Mouse (Mus musculus) lung, embryonic 14.5 days (tissue): Measurements from ENCODE around the gene Phf21a. TPM values are rescaled to one million over a fixed set of nuclear protein-coding genes. Genes with fewer than 3 reads are reported as not detected.
"Not testable (repeated sequence)": the region's sequence is repeated elsewhere in the genome, so short reads cannot be mapped to it uniquely, and the experiment has no call there.

Experiments used
- ATAC-seq: fragments of 200-750 bp; cut with Nextera tagmentation; 2 replicates; pipeline ENCODE4 v1.8.0; 2017; ENCODE audit warnings: mild to moderate bottlenecking, moderate TSS enrichment, moderate library complexity; ENCODE audit not compliant: insufficient read depth
- DNase-seq: peaks from one replicate; pipeline ENCODE4 v3.0.0-alpha.2; 2015
- H3K27ac ChIP-seq: fragments of 300-500 bp; sonication (generic); 2 replicates; pipeline ENCODE4 v1.5.1; 2014; ENCODE audit warnings: low read depth, mild to moderate bottlenecking, moderate library complexity
- H3K27me3 ChIP-seq: fragments of 300-500 bp; sonication (generic); 2 replicates; pipeline ENCODE4 v1.6.1; 2014; ENCODE audit warnings: low read length, control low read depth; ENCODE audit not compliant: insufficient read depth
- H3K36me3 ChIP-seq: fragments of 300-500 bp; sonication (generic); 2 replicates; pipeline ENCODE4 v1.6.1; 2014; ENCODE audit warnings: control low read depth; ENCODE audit not compliant: insufficient read depth
- H3K4me1 ChIP-seq: fragments of 300-500 bp; sonication (generic); 2 replicates; pipeline ENCODE4 v1.6.1; 2014; ENCODE audit warnings: antibody characterized with exemption, control low read depth; ENCODE audit not compliant: insufficient read depth
- H3K4me2 ChIP-seq: fragments of 300-500 bp; sonication (generic); 2 replicates; pipeline ENCODE4 v1.6.1; 2014; ENCODE audit warnings: mild to moderate bottlenecking
- H3K4me3 ChIP-seq: fragments of 300-500 bp; sonication (generic); 2 replicates; pipeline ENCODE4 v1.5.1; 2014; ENCODE audit warnings: low read depth, low read length
- H3K9ac ChIP-seq: fragments of 300-500 bp; sonication (generic); 2 replicates; pipeline ENCODE4 v1.6.1; 2014
- H3K9me3 ChIP-seq: fragments of 300-500 bp; sonication (generic); 2 replicates; pipeline ENCODE4 v1.6.1; 2016; ENCODE audit warnings: low read depth, low read length, control low read depth
- CTCF ChIP-seq: IDR thresholded peaks from 2 replicates; pipeline ENCODE4 v1.5.1; 2016; ENCODE audit warnings: antibody characterized with exemption, low read depth
- WGBS: fragments of 180-500 bp; shearing (Covaris S2); extraction: QIAGEN DNeasy Blood & Tissue Kit; methylation state at CpG from one replicate; pipeline ENCODE4 v1.1.7; 2014; 5-methylcytosine and 5-hydroxymethylcytosine counted together
- polyA plus RNA-seq: library from polyadenylated mRNA; unstranded; fragments of >200 nt; fragmentation: Nextera tagmentation; extraction: Ambion mirVana; gene quantifications from 2 replicates; pipeline ENCODE4 v1.2.1, GENCODE M21; 2014

Phf21a gene
- polyA plus RNA-seq, 1 experiment from 2014 or later: 26.1 TPM

DNA sequence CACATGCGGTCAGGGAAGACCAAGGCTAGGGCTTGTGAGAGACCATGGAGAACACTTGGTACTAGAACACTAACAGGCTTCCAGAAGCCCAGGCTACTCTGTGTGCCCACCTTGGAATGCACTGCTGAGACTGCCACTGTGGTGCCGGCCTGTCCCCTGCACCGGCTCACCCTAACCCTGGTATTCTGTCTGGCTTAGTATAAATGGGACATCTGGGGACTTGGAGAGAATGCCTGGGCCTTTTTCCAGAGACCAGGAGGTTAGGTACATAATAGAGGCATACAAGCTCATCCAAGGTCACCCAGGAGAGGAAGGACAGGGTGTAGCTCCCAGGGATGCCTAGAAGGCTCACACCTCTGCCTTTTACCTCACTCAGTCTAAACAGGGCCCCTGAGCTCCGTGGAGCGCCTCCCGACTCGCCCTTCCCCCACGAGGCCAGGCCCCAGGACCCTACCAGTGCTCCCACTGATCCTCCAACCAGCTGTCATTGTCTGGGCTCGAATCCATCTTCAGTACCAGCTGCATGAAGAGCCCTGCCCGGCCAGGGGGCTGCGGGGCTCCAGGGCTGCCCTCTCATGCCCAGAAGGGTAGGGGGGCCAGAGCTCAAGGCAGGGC, 298.9 kb downstream of the Phf21a start:
- no peak for TF ChIP-seq CTCF
- peak overlapping the region; percentile 27 for H3K4me3 ChIP-seq
- no peaks in the 10 kb centered on the region for H3K27me3 ChIP-seq
- H3K9me3 ChIP-seq: no peaks in the 10 kb centered on the region
- ATAC-seq (no peak), DNase-seq (no peak)
- peak overlapping the region; percentile 56 for H3K4me2 ChIP-seq
- H3K9ac ChIP-seq: peak overlapping the region; percentile 44; the same call in 1 of the 2 replicates
- peak overlapping the region; percentile 45; the same call in 1 of the 2 replicates for H3K27ac ChIP-seq
- peaks cover 3% of the 10 kb centered on the region; the same call in 1 of the 2 replicates for H3K36me3 ChIP-seq
- 21% methylated on average over 11 of the region's 11 CpGs for WGBS
- peaks cover 24% of the 10 kb centered on the region; the same call in 1 of the 2 replicates for H3K4me1 ChIP-seq

DNA sequence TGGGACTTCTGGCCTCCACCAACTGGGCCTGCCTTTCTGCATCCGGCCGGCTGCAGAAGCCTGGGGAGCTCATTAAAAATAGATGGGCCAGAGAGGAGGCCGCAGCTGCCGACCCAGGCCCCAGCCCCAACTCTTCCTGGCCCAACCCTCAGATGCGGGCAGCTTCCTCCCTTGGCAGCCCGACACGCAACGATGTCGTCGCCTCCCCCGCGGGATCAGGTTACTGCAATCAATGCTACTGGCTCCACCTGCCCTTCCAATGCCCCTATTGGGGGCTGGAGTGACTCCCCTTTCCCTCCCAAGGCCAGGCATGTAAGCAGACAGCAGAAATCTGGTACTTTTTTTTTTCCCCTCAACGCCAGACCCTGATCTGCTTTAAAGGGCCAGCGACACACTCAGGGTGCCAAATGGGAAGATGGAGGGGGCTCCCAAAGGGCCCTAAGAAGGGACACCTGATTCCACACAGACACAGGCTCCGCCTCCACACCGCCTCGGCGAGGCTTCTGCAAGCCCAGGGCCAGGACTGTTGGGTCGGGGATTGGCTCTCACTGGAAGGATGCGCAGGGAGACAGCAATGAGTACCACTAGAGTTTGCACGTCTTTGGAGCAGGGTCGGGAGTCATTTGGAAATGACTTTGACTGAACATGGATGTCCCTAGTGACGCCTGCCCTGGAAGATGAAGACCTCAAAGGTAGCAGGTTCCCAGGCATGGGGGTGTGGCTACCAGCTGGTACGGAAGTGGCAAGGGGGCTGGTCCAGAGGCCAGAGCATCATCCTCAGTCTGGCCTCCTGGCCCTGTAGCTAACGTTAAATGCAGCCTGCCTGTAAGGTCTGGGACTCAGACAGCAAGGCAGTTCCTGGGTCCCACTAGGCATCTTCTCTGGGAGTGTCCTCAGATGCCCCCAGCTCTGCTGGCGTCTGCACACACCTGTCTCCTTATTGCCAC, 299.7 kb downstream of the Phf21a start:
- H3K4me1 ChIP-seq: peaks cover 24% of the 10 kb centered on the region; the same call in 1 of the 2 replicates
- ATAC-seq: no peak
- no peaks in the 10 kb centered on the region for H3K27me3 ChIP-seq
- H3K4me2 ChIP-seq: peak overlapping the region; percentile 56
- H3K9me3 ChIP-seq: no peaks in the 10 kb centered on the region
- H3K27ac ChIP-seq: peak overlapping the region; percentile 45; the same call in 1 of the 2 replicates
- 4% methylated on average over 26 of the region's 26 CpGs for WGBS
- H3K4me3 ChIP-seq: peak overlapping the region; percentile 27
- no peak for TF ChIP-seq CTCF
- no peaks in the 10 kb centered on the region for H3K36me3 ChIP-seq
- H3K9ac ChIP-seq: peak overlapping the region; percentile 44; the same call in 1 of the 2 replicates
- DNase-seq: peak; percentile 58

DNA sequence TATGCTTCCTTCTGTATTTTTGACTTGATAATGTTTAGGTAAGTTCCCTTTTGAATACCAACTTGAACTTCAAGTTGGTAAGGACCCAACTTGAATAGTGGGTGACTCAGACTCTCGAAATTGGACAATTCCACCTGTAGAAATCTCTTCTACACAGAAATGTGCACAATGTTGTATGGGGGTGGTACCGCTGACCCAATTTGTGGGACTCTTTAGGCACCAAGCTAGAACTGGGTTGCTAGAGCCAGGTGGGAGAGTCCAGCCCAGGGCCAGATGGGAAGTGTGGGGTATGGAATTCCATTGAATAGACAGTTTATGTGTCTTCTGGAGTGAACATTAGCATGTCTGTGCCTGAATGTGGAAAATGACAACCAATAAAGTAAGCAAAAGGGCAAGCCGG, 302.6 kb downstream of the Phf21a start:
- H3K9me3 ChIP-seq: no peaks in the 10 kb centered on the region
- no peak overlapping the region for H3K4me3 ChIP-seq
- no peak overlapping the region for H3K9ac ChIP-seq
- peaks cover 2% of the 10 kb centered on the region; the same call in 1 of the 2 replicates for H3K27me3 ChIP-seq
- H3K4me2 ChIP-seq: no peak overlapping the region
- no peak for DNase-seq
- 76% methylated on average over 3 of the region's 3 CpGs for WGBS
- no peak for ATAC-seq
- no peak for TF ChIP-seq CTCF
- peaks cover 10% of the 10 kb centered on the region; the same call in 1 of the 2 replicates for H3K4me1 ChIP-seq
- H3K27ac ChIP-seq: no peak overlapping the region
- H3K36me3 ChIP-seq: no peaks in the 10 kb centered on the region

DNA sequence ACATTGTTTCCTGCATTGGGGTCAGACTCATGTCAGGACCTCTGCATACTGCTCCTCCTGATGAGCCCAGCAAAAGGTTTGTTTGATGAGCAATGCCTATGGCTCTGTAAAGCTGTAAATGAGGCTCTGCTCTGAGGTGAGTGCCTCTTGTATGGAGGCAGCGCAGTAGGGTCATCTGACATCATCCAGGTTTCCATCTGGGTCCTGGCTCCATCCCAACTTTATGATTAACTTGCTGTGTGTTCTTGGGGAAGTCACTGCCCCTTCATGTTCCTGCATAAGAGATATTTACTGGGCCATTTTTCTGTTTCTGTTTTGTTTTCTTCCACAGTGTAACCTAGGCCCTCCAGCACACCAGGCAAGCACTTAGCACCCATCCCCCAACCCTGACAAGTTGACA, 304.5 kb downstream of the Phf21a start:
- peaks cover 6% of the 10 kb centered on the region; the same call in 1 of the 2 replicates for H3K27me3 ChIP-seq
- 57% methylated on average over 1 of the region's 1 CpGs for WGBS
- H3K9me3 ChIP-seq: no peaks in the 10 kb centered on the region
- H3K4me3 ChIP-seq: no peak overlapping the region
- H3K4me1 ChIP-seq: 0 out of 2 replicates have a peak, but pooled peaks cover 5% of the 10 kb centered on the region
- no peak overlapping the region for H3K9ac ChIP-seq
- no peak for ATAC-seq
- no peak for DNase-seq
- no peaks in the 10 kb centered on the region for H3K36me3 ChIP-seq
- H3K4me2 ChIP-seq: no peak overlapping the region
- H3K27ac ChIP-seq: no peak overlapping the region
- TF ChIP-seq CTCF: no peak

DNA sequence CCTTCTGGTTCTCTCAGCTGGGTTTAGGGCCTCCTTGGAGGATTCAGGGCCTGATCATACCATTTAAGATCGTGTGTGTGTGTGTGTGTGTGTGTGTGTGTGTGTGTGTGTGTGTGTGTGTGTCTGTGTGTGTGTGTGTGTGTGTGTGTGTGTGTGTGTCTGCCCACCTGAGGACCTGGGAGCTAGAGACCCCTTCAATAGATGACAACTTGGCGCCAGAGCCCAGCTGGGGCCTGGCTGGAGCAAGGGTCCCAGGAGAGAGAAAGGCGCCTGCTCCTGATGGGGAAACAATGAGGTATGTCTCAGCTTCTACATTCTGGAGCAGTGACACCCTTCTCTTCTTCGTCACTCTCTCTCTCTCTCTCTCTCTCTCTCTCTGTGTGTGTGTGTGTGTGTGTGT, 307.0 kb downstream of the Phf21a start:
- ATAC-seq, H3K27ac ChIP-seq, H3K9me3 ChIP-seq, DNase-seq, H3K4me2 ChIP-seq, H3K4me1 ChIP-seq, H3K36me3 ChIP-seq, H3K4me3 ChIP-seq, H3K9ac ChIP-seq, H3K27me3 ChIP-seq: not testable (repeated sequence)
- WGBS: 67% methylated on average over 4 of the region's 4 CpGs

DNA sequence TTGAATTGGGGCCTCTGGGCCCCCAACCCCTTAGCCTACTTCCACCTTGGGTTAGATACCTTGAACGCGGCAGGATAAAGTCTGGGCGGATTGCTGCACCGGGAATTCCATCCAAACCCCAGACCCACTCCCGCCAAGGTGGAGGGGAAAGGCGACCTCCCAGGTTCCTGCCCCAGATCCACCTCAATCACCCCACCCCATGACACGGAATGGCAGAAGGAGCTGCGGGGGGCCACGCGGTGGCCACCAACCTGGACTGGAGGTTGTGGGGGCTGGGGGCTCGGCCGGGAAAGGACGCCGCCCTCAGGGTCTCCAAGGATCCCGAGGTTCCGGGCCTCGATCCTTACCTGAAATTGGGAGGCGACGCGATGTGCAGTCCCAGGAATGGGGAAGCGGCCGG, 307.8 kb downstream of the Phf21a start:
- no peak overlapping the region for H3K27ac ChIP-seq
- peak overlapping the region; percentile 92 for H3K4me2 ChIP-seq
- TF ChIP-seq CTCF: no peak
- no peak; the same call in 1 of the 2 replicates for ATAC-seq
- H3K36me3 ChIP-seq: peaks cover 13% of the 10 kb centered on the region
- no peak for DNase-seq
- no peaks in the 10 kb centered on the region for H3K9me3 ChIP-seq
- 0 out of 2 replicates have a peak, but pooled peaks cover 2% of the 10 kb centered on the region for H3K4me1 ChIP-seq
- peak overlapping the region; percentile 57 for H3K4me3 ChIP-seq
- H3K9ac ChIP-seq: peak overlapping the region; percentile 62
- H3K27me3 ChIP-seq: peaks cover 6% of the 10 kb centered on the region; the same call in 1 of the 2 replicates
- WGBS: 3% methylated on average over 21 of the region's 22 CpGs
